Mouse (Mus musculus) CD4-positive, CD25-positive, alpha-beta regulatory T cell (primary cell): Measurements from ENCODE around the gene Zdhhc7. TPM values are rescaled to one million over a fixed set of nuclear protein-coding genes. Genes with fewer than 3 reads are reported as not detected.

ENCODE experiments used
- polyA plus RNA-seq: library from polyadenylated mRNA; unstranded; fragments of 100-300 nt; shearing (Covaris generic); gene quantifications from one replicate; pipeline ENCODE4 v1.2.1, GENCODE M21; 2017

The Zdhhc7 gene
- 59.2 TPM for polyA plus RNA-seq

DNA sequence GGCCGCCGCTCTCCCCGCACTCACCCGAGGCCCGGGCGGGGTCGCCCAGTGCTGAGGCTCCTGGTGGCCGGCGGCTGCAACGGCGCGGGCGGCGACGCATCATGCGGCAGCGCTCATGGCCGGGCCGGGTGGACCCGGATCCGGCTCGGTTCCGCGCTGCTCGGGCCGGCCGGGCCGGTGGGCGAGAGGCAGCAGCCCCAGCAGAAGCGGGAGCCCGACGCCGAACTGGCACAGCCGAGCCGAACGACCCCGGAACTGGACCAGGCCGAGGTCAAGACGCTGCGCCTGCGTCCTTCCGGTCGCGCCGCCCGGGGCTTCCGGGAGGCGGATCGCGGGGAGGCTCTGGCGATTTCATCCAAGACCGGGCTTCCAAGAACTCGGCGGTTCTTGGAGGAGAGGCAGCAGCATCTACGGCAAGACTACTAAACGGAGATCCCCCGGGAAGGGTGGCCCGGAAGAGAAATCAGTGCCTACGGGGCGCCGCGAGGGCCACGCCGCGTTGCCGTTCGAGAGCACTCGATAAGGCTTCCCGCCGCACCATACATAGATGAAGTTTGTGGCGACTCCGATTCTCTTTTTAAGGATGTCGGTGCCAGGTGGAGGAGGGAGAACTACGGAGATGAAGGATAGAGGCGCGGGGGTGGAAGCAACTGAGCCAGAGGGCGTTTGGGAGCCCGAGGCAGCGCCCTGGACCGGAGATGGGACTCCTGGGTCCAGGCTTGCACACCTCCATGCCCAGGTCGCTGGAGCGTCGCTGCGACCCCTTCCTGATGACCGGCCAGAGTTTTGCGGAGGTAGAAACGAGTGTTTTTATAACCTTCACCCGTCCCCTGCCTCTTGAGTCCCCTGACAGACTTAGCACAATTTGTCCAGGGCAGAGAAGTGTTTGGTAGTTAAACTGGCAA, at the start of gene Zdhhc7:
Gene Zdhhc7, minus strand, starts transcription at position 415 of the 905 bp plus-strand sequence.

DNA sequence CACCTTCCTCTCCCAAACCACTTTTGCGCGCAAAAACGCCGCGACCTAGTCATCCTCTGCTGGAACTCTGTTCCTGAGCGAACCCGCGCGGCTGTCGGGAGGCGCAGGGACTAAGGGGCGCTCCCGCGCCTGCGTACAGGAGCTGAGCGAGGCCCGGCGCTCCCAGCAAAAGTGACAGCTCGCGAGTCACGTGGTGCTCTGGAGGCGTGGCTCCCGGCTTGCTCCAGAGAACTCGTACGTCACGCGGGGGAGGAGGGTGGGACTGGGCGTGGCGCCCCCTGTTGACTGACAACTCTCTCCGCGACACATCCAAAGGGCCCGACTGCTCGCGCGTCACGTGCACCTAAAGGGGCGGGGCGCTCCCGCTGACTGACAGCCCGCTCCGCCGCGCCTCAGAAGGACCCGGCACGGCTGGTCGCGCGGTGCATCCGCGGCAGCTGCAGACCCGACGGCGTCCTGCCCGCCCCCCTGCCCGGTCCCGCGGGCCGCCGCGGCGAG, 12.5 kb upstream of the Zdhhc7 start, which contains the start of gene 6430548M08Rik:
Gene 6430548M08Rik, plus strand, starts transcription at position 395 of the 498 bp plus-strand sequence.

Other genes with a start within 250 kb of the Zdhhc7 start
- gene Klhl36, start 239.2 kb downstream of the Zdhhc7 start, polyA plus RNA-seq: 26.5 TPM
- gene Usp10, start 191.1 kb downstream of the Zdhhc7 start, polyA plus RNA-seq: 96.0 TPM
- gene Gm20388, start 190.6 kb downstream of the Zdhhc7 start, polyA plus RNA-seq: not detected
- gene Crispld2, start 109.0 kb downstream of the Zdhhc7 start, polyA plus RNA-seq: 0.30 TPM
- gene 6430548M08Rik, start 12.7 kb upstream of the Zdhhc7 start, polyA plus RNA-seq: 0.66 TPM
- not detected for gene Fam92b, start 76.0 kb upstream of the Zdhhc7 start, polyA plus RNA-seq
- gene Gse1, start 127.0 kb upstream of the Zdhhc7 start, polyA plus RNA-seq: 19.5 TPM